Mouse (Mus musculus): ENCODE data around the gene Sept12. TPM values are rescaled to one million over a fixed set of nuclear protein-coding genes. Genes with fewer than 3 reads are reported as not detected.

Sept12 gene
- polyA plus RNA-seq, 1 experiment from 2014 or later = not detected

DNA sequence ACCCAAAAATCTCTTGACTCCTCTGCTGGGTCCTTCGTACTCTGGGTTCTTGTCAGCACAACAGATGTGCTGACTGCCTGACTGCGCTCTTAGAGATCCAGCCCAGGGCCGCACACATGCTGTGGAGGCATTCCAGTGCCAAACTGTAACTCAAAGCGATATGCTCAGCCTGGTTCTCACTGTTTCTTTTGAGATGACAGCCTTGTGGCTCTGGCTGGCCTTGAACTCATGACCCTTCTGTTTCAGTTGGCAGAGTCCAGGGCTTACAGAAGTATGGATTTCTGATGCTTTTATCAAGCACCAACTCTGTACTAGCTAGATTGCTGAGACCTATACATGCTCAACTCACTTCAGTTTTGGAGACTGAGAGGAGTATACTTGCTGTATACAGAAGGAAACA lies 4.4 kb downstream of the Sept12 start:
- no peak overlapping the region for H3K27ac ChIP-seq (ENCODE audit: low read depth)
- 93% methylated on average over 4 of the region's 4 CpGs for WGBS

DNA sequence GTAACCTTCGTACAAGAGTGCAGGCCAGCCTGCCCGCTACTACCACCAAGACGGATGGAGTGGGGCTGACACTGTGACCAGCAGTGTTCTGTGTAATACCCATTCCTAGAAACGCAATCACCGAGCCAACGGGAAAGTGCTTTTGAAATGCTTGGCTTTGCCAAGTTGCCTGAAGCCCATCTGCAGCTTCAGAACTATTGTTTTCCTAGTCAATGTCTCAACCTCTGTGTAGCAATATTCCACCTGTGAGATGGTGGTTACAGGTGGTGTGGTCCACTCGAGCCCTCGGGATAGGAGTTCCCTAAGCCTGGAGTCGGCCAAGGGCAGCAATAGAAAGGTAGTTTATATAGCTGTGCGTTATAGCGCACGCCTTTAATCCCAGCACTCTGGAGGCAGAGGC lies 12.9 kb downstream of the Sept12 start:
- H3K36me3 ChIP-seq (ENCODE audit: control insufficient read depth, insufficient read depth, low read length) = no peaks in the 10 kb centered on the region
- 91% methylated on average over 12 of the region's 12 CpGs for WGBS
- H3K27me3 ChIP-seq (replicated peaks; ENCODE audit: control insufficient read depth, insufficient read depth, low read length) = no peaks in the 10 kb centered on the region
- no peak for ATAC-seq (replicated peaks; ENCODE audit: low FRiP score, low TSS enrichment, low read depth)
- no peaks in the 10 kb centered on the region for H3K4me1 ChIP-seq (replicated peaks; ENCODE audit: control insufficient read depth, insufficient read depth, low read length)
- no peak overlapping the region for H3K9ac ChIP-seq (ENCODE audit: low read length)
- no peak overlapping the region for H3K27ac ChIP-seq (ENCODE audit: low read depth)
- H3K9me3 ChIP-seq (ENCODE audit: control insufficient read depth, low read length) = no peaks in the 10 kb centered on the region
- no peak for DNase-seq (ENCODE audit: low spot score)
- no peak overlapping the region for H3K4me2 ChIP-seq (ENCODE audit: low read length)
- no peak overlapping the region for H3K4me3 ChIP-seq (ENCODE audit: low read depth, low read length)

More for the DNA sequence above, 4.4 kb downstream of the Sept12 start:
- H3K36me3 ChIP-seq (ENCODE audit: control insufficient read depth, insufficient read depth, low read length) = no peaks in the 10 kb centered on the region
- no peak overlapping the region for H3K4me2 ChIP-seq (ENCODE audit: low read length)
- ATAC-seq (replicated peaks; ENCODE audit: low FRiP score, low TSS enrichment, low read depth) (no peak), DNase-seq (ENCODE audit: low spot score) (no peak)
- no peaks in the 10 kb centered on the region for H3K27me3 ChIP-seq (replicated peaks; ENCODE audit: control insufficient read depth, insufficient read depth, low read length)
- peaks cover 3% of the 10 kb centered on the region; the same call in 1 of the 2 replicates for H3K4me1 ChIP-seq (replicated peaks; ENCODE audit: control insufficient read depth, insufficient read depth, low read length)
- H3K4me3 ChIP-seq (ENCODE audit: low read depth, low read length) = no peak overlapping the region
- H3K9ac ChIP-seq (ENCODE audit: low read length) = no peak overlapping the region
- H3K9me3 ChIP-seq (ENCODE audit: control insufficient read depth, low read length) = no peaks in the 10 kb centered on the region

DNA sequence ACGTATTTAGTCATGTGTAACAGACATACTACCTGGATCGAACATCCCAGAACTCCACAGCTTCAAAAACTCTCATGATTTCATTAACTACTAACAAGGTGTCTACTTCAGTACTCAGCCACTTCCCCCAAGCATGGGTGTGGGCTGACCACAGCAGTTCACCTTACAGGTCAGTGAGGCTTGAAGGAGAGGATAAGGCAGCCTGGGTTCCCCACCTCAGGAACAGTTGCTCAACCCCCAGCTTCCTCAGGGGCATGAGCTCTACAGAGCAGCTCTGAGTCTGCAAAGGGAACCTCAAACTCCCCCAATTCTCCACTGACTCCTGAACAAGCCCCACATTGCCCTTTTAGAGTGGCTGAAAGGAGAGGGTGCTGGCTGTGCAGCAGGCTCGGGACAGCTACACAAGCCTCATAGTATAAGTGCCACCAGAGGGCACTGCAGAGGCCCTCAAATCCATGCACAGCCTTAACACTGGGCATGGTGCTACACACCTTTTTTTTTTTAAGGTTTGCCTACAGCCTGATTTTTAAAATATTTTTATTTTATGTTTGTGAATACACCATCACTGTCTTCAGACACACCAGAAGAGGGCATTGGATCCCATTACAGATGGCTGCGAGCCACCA lies 17.8 kb downstream of the Sept12 start:
- Histone ChIP-seq H3K9ac (ENCODE audit: low read length) (no peak overlapping the region), H3K27ac (ENCODE audit: low read depth) (no peak overlapping the region), H3K4me2 (ENCODE audit: low read length) (no peak overlapping the region), H3K36me3 (ENCODE audit: control insufficient read depth, insufficient read depth, low read length) (no peaks in the 10 kb centered on the region), H3K27me3 (replicated peaks; ENCODE audit: control insufficient read depth, insufficient read depth, low read length) (no peaks in the 10 kb centered on the region), H3K4me1 (replicated peaks; ENCODE audit: control insufficient read depth, insufficient read depth, low read length) (no peaks in the 10 kb centered on the region), H3K4me3 (ENCODE audit: low read depth, low read length) (no peak overlapping the region), H3K9me3 (ENCODE audit: control insufficient read depth, low read length) (no peaks in the 10 kb centered on the region)
- 77% methylated on average over 4 of the region's 4 CpGs for WGBS
- ATAC-seq (replicated peaks; ENCODE audit: low FRiP score, low TSS enrichment, low read depth) (0 out of 2 replicates have a peak, but pooled peaks have one; percentile 51), DNase-seq (ENCODE audit: low spot score) (peak; percentile 60)

DNA sequence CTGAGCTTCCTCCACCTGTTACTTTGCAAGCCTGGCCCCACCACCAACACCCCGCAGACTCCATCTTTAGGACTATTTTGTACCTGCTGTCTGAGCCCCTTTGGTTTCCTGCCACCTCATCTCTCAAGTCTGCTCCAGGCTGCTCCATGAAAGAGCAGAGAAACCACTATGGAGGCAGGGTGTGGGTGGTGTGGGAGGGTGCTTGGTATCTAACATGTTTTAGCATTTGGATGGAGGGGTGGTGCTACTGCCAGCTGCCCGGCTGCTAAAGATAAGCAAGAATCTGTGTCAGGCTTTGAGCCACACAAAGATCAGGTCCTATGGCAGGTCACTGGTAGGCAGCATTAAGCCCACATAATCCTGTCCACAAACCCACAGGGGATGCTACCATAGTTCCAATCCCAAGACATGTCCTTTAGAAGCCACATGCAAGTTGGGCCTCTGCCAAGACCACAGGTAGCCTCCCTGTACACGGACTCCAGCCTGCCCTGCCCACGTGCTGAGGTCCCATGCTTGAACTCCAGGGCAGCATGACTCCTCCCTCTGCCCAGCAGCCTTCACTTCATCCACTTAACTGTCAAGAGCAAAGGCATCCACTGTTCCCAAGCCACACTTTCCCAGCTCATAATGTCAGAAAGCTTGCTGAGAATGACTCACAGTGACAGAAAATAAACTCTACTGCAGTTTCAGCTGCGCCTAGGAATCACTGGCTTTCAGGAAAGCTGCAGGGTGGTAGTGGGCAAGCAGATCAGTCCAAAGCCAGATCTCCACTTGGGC lies 19.2 kb downstream of the Sept12 start:
- DNase-seq (ENCODE audit: low spot score) = no peak
- H3K4me1 ChIP-seq (replicated peaks; ENCODE audit: control insufficient read depth, insufficient read depth, low read length) = no peaks in the 10 kb centered on the region
- no peaks in the 10 kb centered on the region for H3K36me3 ChIP-seq (ENCODE audit: control insufficient read depth, insufficient read depth, low read length)
- H3K9ac ChIP-seq (ENCODE audit: low read length) = no peak overlapping the region
- no peaks in the 10 kb centered on the region for H3K9me3 ChIP-seq (ENCODE audit: control insufficient read depth, low read length)
- no peak overlapping the region for H3K27ac ChIP-seq (ENCODE audit: low read depth)
- no peaks in the 10 kb centered on the region for H3K27me3 ChIP-seq (replicated peaks; ENCODE audit: control insufficient read depth, insufficient read depth, low read length)
- WGBS = 54% methylated on average over 5 of the region's 5 CpGs
- no peak for ATAC-seq (replicated peaks; ENCODE audit: low FRiP score, low TSS enrichment, low read depth)
- H3K4me2 ChIP-seq (ENCODE audit: low read length) = no peak overlapping the region
- no peak overlapping the region for H3K4me3 ChIP-seq (ENCODE audit: low read depth, low read length)

DNA sequence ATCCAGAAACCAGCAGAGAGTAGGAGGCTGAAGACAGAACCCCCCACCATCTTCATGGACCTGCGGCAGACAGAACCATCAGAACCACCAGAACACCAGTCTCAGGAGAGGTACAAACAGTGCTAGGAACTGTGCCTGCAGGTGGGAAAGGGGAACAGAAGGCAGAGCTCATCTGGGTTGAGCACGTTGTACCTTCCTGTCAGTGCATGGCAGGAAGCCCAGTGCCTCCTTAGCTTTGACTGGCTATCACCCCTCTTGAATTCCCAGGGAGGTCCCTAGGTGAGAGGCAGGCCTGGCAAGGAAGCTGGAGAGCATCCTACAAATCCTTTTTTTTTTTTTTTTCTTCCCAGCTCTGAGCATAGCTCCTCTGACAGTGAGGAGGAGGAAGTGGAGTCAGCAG lies 21.5 kb downstream of the Sept12 start:
- Histone ChIP-seq H3K9me3 (ENCODE audit: control insufficient read depth, low read length) (no peaks in the 10 kb centered on the region), H3K27ac (ENCODE audit: low read depth) (no peak overlapping the region), H3K4me3 (ENCODE audit: low read depth, low read length) (no peak overlapping the region), H3K27me3 (replicated peaks; ENCODE audit: control insufficient read depth, insufficient read depth, low read length) (no peaks in the 10 kb centered on the region), H3K4me1 (replicated peaks; ENCODE audit: control insufficient read depth, insufficient read depth, low read length) (no peaks in the 10 kb centered on the region), H3K4me2 (ENCODE audit: low read length) (no peak overlapping the region), H3K9ac (ENCODE audit: low read length) (no peak overlapping the region), H3K36me3 (ENCODE audit: control insufficient read depth, insufficient read depth, low read length) (no peaks in the 10 kb centered on the region)
- DNase-seq (ENCODE audit: low spot score) (no peak), ATAC-seq (replicated peaks; ENCODE audit: low FRiP score, low TSS enrichment, low read depth) (no peak)
- WGBS = 75% methylated on average over 2 of the region's 2 CpGs

DNA sequence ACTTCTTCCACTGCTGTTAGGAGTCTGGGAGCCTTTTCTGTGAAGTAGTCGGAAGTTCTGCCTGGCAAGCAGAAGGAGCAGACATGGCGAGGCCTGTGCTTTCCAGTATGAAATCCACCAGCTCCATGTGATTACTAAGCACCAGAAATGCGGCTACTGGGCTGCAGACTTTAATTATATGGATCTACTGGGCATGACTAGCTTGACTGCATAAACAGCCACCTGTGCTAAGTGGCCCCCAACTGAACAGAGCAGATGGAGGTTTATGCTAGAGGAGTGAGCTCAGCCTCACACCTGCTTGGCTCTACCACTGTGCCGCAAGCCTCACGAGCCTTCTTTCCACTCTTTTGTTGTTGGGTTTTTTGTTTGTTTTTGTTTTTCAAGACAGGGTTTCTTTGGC lies 23.1 kb downstream of the Sept12 start:
- no peak overlapping the region for H3K4me3 ChIP-seq (ENCODE audit: low read depth, low read length)
- H3K36me3 ChIP-seq (ENCODE audit: control insufficient read depth, insufficient read depth, low read length) = no peaks in the 10 kb centered on the region
- WGBS = 90% methylated on average over 5 of the region's 5 CpGs
- DNase-seq (ENCODE audit: low spot score) (no peak), ATAC-seq (replicated peaks; ENCODE audit: low FRiP score, low TSS enrichment, low read depth) (no peak)
- no peak overlapping the region for H3K9ac ChIP-seq (ENCODE audit: low read length)
- no peak overlapping the region for H3K27ac ChIP-seq (ENCODE audit: low read depth)
- H3K27me3 ChIP-seq (replicated peaks; ENCODE audit: control insufficient read depth, insufficient read depth, low read length) = no peaks in the 10 kb centered on the region
- no peak overlapping the region for H3K4me2 ChIP-seq (ENCODE audit: low read length)
- no peaks in the 10 kb centered on the region for H3K9me3 ChIP-seq (ENCODE audit: control insufficient read depth, low read length)
- H3K4me1 ChIP-seq (replicated peaks; ENCODE audit: control insufficient read depth, insufficient read depth, low read length) = no peaks in the 10 kb centered on the region

DNA sequence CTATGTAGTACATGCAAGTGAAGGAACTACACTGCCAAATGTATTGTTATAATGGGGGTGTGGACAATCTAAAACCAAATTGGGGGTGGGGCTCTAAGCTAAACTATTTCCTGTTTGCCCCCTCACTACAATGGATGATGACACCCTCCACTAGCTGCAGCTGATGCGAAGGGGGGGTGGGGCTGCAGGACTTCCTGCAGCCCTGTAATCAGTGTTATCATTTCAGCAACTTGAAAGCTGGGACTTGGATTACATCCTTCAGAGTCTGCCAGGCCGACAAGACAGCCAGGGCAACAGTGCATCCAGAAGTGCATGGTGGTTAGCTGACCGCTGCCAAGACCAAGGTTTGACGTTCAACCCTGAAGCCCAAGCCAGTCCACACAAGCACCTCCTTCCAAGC lies 26.0 kb downstream of the Sept12 start:
- no peak overlapping the region for H3K9ac ChIP-seq (ENCODE audit: low read length)
- H3K9me3 ChIP-seq (ENCODE audit: control insufficient read depth, low read length) = no peaks in the 10 kb centered on the region
- H3K4me3 ChIP-seq (ENCODE audit: low read depth, low read length) = no peak overlapping the region
- no peaks in the 10 kb centered on the region for H3K27me3 ChIP-seq (replicated peaks; ENCODE audit: control insufficient read depth, insufficient read depth, low read length)
- no peak for ATAC-seq (replicated peaks; ENCODE audit: low FRiP score, low TSS enrichment, low read depth)
- DNase-seq (ENCODE audit: low spot score) = no peak
- WGBS = 77% methylated on average over 4 of the region's 4 CpGs
- H3K4me2 ChIP-seq (ENCODE audit: low read length) = no peak overlapping the region
- no peak overlapping the region for H3K27ac ChIP-seq (ENCODE audit: low read depth)
- H3K4me1 ChIP-seq (replicated peaks; ENCODE audit: control insufficient read depth, insufficient read depth, low read length) = no peaks in the 10 kb centered on the region
- H3K36me3 ChIP-seq (ENCODE audit: control insufficient read depth, insufficient read depth, low read length) = no peaks in the 10 kb centered on the region

DNA sequence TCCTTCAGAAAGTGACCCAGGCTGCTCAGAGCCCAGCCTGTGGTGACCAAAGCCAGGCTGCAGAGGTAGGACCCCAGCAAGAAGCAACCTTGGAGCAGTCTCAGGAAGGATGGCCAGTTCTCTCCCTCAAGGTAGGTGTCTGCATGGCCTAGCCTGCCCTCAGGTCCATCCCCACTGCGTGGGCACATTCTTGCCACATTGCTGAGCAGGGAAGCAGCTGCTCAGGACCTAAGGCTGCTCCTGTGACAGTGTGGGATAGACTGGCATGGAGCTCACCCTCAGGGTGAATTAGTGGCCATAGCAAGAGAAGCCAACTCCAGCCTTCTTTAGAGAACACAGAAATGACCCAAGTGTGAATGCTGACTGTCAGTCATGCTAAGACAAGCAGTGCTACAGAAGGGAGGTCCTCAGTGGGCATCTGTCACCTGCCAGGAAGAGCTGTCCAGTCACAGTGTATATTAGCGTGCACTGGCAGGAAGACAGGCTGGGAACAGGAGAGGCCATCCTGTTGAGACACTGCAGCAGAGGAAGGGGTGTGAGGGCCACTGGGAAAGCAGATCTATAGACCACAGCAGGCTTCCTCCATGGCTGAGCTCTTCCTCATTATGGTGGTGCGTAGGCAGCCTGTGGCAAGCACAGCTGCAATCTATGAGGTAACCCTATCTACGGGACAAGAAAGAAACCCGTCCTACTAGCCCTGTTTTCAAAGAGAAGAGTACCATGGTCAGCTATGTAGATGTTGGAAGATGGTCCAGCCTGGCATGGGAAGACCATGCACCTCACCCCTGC lies 28.4 kb downstream of the Sept12 start:
- H3K4me3 ChIP-seq (ENCODE audit: low read depth, low read length) = no peak overlapping the region
- H3K9ac ChIP-seq (ENCODE audit: low read length) = no peak overlapping the region
- H3K36me3 ChIP-seq (ENCODE audit: control insufficient read depth, insufficient read depth, low read length) = no peaks in the 10 kb centered on the region
- no peaks in the 10 kb centered on the region for H3K27me3 ChIP-seq (replicated peaks; ENCODE audit: control insufficient read depth, insufficient read depth, low read length)
- no peak overlapping the region for H3K27ac ChIP-seq (ENCODE audit: low read depth)
- ATAC-seq (replicated peaks; ENCODE audit: low FRiP score, low TSS enrichment, low read depth) (no peak), DNase-seq (ENCODE audit: low spot score) (no peak)
- H3K4me2 ChIP-seq (ENCODE audit: low read length) = no peak overlapping the region
- H3K9me3 ChIP-seq (ENCODE audit: control insufficient read depth, low read length) = no peaks in the 10 kb centered on the region
- 0 out of 2 replicates have a peak, but pooled peaks cover 6% of the 10 kb centered on the region for H3K4me1 ChIP-seq (replicated peaks; ENCODE audit: control insufficient read depth, insufficient read depth, low read length)
- 84% methylated on average over 5 of the region's 5 CpGs for WGBS

Measured in intestine, embryonic 14.5 days (tissue).